Mouse (Mus musculus): ENCODE data around the gene Nkiras2. TPM values are rescaled to one million over a fixed set of nuclear protein-coding genes. Genes with fewer than 3 reads are reported as not detected.

The Nkiras2 gene
- 51.3 TPM for polyA plus RNA-seq (2014; fragmentation: Illumina TruSeq; extraction: RNeasy Lipid Tissue Mini Kit (QIAGEN cat#74804); ENCODE audit: low read depth, low replicate concordance)

GRCm38 (mm10) chr11:100618761-100619484 is at the start of gene Nkiras2:
Gene Nkiras2 (plus strand): TSS chr11:100619244.

GRCm38 (mm10) chr11:100574708-100575483 is 44.1 kb upstream of the Nkiras2 start, which contains the start of gene Cnp:
Gene Cnp (plus strand): TSS chr11:100574904.

GRCm38 (mm10) chr11:100619982-100620381 is 938 bp downstream of the Nkiras2 start, which contains the start of gene Dnajc7:
Gene Dnajc7 (minus strand): TSS chr11:100620168.

Other genes starting within 250 kb of the Nkiras2 start
- gene Jup, start 221.5 kb upstream of the Nkiras2 start, polyA plus RNA-seq (2014; fragmentation: Illumina TruSeq; extraction: RNeasy Lipid Tissue Mini Kit (QIAGEN cat#74804); ENCODE audit: low read depth, low replicate concordance): 166 TPM
- gene P3h4, start 204.4 kb upstream of the Nkiras2 start, polyA plus RNA-seq (2014; fragmentation: Illumina TruSeq; extraction: RNeasy Lipid Tissue Mini Kit (QIAGEN cat#74804); ENCODE audit: low read depth, low replicate concordance): 34.0 TPM
- 24.7 TPM for gene Fkbp10, start 203.5 kb upstream of the Nkiras2 start, polyA plus RNA-seq (2014; fragmentation: Illumina TruSeq; extraction: RNeasy Lipid Tissue Mini Kit (QIAGEN cat#74804); ENCODE audit: low read depth, low replicate concordance)
- gene Nt5c3b, start 177.4 kb upstream of the Nkiras2 start, polyA plus RNA-seq (2014; fragmentation: Illumina TruSeq; extraction: RNeasy Lipid Tissue Mini Kit (QIAGEN cat#74804); ENCODE audit: low read depth, low replicate concordance): 42.9 TPM
- gene Klhl10, start 177.3 kb upstream of the Nkiras2 start, polyA plus RNA-seq (2014; fragmentation: Illumina TruSeq; extraction: RNeasy Lipid Tissue Mini Kit (QIAGEN cat#74804); ENCODE audit: low read depth, low replicate concordance): 0.45 TPM
- 4.8 TPM for gene Klhl11, start 146.5 kb upstream of the Nkiras2 start, polyA plus RNA-seq (2014; fragmentation: Illumina TruSeq; extraction: RNeasy Lipid Tissue Mini Kit (QIAGEN cat#74804); ENCODE audit: low read depth, low replicate concordance)
- gene Acly, start 91.2 kb upstream of the Nkiras2 start, polyA plus RNA-seq (2014; fragmentation: Illumina TruSeq; extraction: RNeasy Lipid Tissue Mini Kit (QIAGEN cat#74804); ENCODE audit: low read depth, low replicate concordance): 31.9 TPM
- gene Ttc25, start 73.6 kb upstream of the Nkiras2 start, polyA plus RNA-seq (2014; fragmentation: Illumina TruSeq; extraction: RNeasy Lipid Tissue Mini Kit (QIAGEN cat#74804); ENCODE audit: low read depth, low replicate concordance): 0.29 TPM
- 9.0 TPM for gene Cnp, start 44.3 kb upstream of the Nkiras2 start, polyA plus RNA-seq (2014; fragmentation: Illumina TruSeq; extraction: RNeasy Lipid Tissue Mini Kit (QIAGEN cat#74804); ENCODE audit: low read depth, low replicate concordance)
- 153 TPM for gene Dnajc7, start 924 bp downstream of the Nkiras2 start, polyA plus RNA-seq (2014; fragmentation: Illumina TruSeq; extraction: RNeasy Lipid Tissue Mini Kit (QIAGEN cat#74804); ENCODE audit: low read depth, low replicate concordance)
- 0.21 TPM for gene Zfp385c, start 73.2 kb downstream of the Nkiras2 start, polyA plus RNA-seq (2014; fragmentation: Illumina TruSeq; extraction: RNeasy Lipid Tissue Mini Kit (QIAGEN cat#74804); ENCODE audit: low read depth, low replicate concordance)
- gene Dhx58, start 85.0 kb downstream of the Nkiras2 start, polyA plus RNA-seq (2014; fragmentation: Illumina TruSeq; extraction: RNeasy Lipid Tissue Mini Kit (QIAGEN cat#74804); ENCODE audit: low read depth, low replicate concordance): 2.5 TPM
- 16.9 TPM for gene Kat2a, start 93.2 kb downstream of the Nkiras2 start, polyA plus RNA-seq (2014; fragmentation: Illumina TruSeq; extraction: RNeasy Lipid Tissue Mini Kit (QIAGEN cat#74804); ENCODE audit: low read depth, low replicate concordance)
- not detected for gene Hspb9, start 94.6 kb downstream of the Nkiras2 start, polyA plus RNA-seq (2014; fragmentation: Illumina TruSeq; extraction: RNeasy Lipid Tissue Mini Kit (QIAGEN cat#74804); ENCODE audit: low read depth, low replicate concordance)
- 55.1 TPM for gene Rab5c, start 119.0 kb downstream of the Nkiras2 start, polyA plus RNA-seq (2014; fragmentation: Illumina TruSeq; extraction: RNeasy Lipid Tissue Mini Kit (QIAGEN cat#74804); ENCODE audit: low read depth, low replicate concordance)
- not detected for gene Kcnh4, start 140.7 kb downstream of the Nkiras2 start, polyA plus RNA-seq (2014; fragmentation: Illumina TruSeq; extraction: RNeasy Lipid Tissue Mini Kit (QIAGEN cat#74804); ENCODE audit: low read depth, low replicate concordance)
- gene Hcrt, start 143.7 kb downstream of the Nkiras2 start, polyA plus RNA-seq (2014; fragmentation: Illumina TruSeq; extraction: RNeasy Lipid Tissue Mini Kit (QIAGEN cat#74804); ENCODE audit: low read depth, low replicate concordance): not detected
- 14.6 TPM for gene Ghdc, start 151.7 kb downstream of the Nkiras2 start, polyA plus RNA-seq (2014; fragmentation: Illumina TruSeq; extraction: RNeasy Lipid Tissue Mini Kit (QIAGEN cat#74804); ENCODE audit: low read depth, low replicate concordance)
- gene Stat5b, start 231.5 kb downstream of the Nkiras2 start, polyA plus RNA-seq (2014; fragmentation: Illumina TruSeq; extraction: RNeasy Lipid Tissue Mini Kit (QIAGEN cat#74804); ENCODE audit: low read depth, low replicate concordance): 38.3 TPM
- gene Stat5a, start 240.1 kb downstream of the Nkiras2 start, polyA plus RNA-seq (2014; fragmentation: Illumina TruSeq; extraction: RNeasy Lipid Tissue Mini Kit (QIAGEN cat#74804); ENCODE audit: low read depth, low replicate concordance): 22.1 TPM

Data from heart, adult 10 weeks (tissue).